Mouse (Mus musculus): ENCODE measurements around the gene Olfr1477. TPM values are rescaled to one million over a fixed set of nuclear protein-coding genes. Genes with fewer than 3 reads are reported as not detected.

Gene Olfr1477
- polyA plus RNA-seq (2012; rRNA removed; ENCODE audit: low replicate concordance): not detected in 2 replicates

GRCm38 (mm10) chr19:13500246-13500645, at the start of gene Olfr1477:
Gene Olfr1477, plus strand, starts transcription at chr19:13500546.

GRCm38 (mm10) chr19:13455986-13456385, 44.4 kb upstream of the Olfr1477 start, which contains the start of gene Olfr1472:
Gene Olfr1472, minus strand, starts transcription at chr19:13456086.

GRCm38 (mm10) chr19:13469265-13469664, 31.1 kb upstream of the Olfr1477 start, which contains the start of gene Olfr1474:
Gene Olfr1474, plus strand, starts transcription at chr19:13469565.

GRCm38 (mm10) chr19:13480096-13480495, 20.2 kb upstream of the Olfr1477 start, which contains the start of gene Olfr1475:
Gene Olfr1475, minus strand, starts transcription at chr19:13480196.

GRCm38 (mm10) chr19:13527613-13528012, 27.3 kb downstream of the Olfr1477 start, which contains the start of gene Olfr1480:
Gene Olfr1480, plus strand, starts transcription at chr19:13527913.

Other genes starting within 250 kb of the Olfr1477 start
- gene Olfr1465, start 185.0 kb upstream of the Olfr1477 start, polyA plus RNA-seq (2012; rRNA removed; ENCODE audit: low replicate concordance): not detected in 2 replicates
- not detected in 2 replicates for gene Olfr1466, start 161.7 kb upstream of the Olfr1477 start, polyA plus RNA-seq (2012; rRNA removed; ENCODE audit: low replicate concordance)
- not detected in 2 replicates for gene Olfr1467, start 138.3 kb upstream of the Olfr1477 start, polyA plus RNA-seq (2012; rRNA removed; ENCODE audit: low replicate concordance)
- gene Olfr1469, start 92.7 kb upstream of the Olfr1477 start, polyA plus RNA-seq (2012; rRNA removed; ENCODE audit: low replicate concordance): not detected in 2 replicates
- gene Olfr1471, start 57.1 kb upstream of the Olfr1477 start, polyA plus RNA-seq (2012; rRNA removed; ENCODE audit: low replicate concordance): not detected in 2 replicates
- not detected in 2 replicates for gene Olfr1472, start 44.5 kb upstream of the Olfr1477 start, polyA plus RNA-seq (2012; rRNA removed; ENCODE audit: low replicate concordance)
- not detected in 2 replicates for gene Olfr1474, start 31.0 kb upstream of the Olfr1477 start, polyA plus RNA-seq (2012; rRNA removed; ENCODE audit: low replicate concordance)
- not detected in 2 replicates for gene Olfr1475, start 20.4 kb upstream of the Olfr1477 start, polyA plus RNA-seq (2012; rRNA removed; ENCODE audit: low replicate concordance)
- gene Olfr1480, start 27.4 kb downstream of the Olfr1477 start, polyA plus RNA-seq (2012; rRNA removed; ENCODE audit: low replicate concordance): not detected in 2 replicates
- not detected in 2 replicates for gene Olfr1484, start 83.0 kb downstream of the Olfr1477 start, polyA plus RNA-seq (2012; rRNA removed; ENCODE audit: low replicate concordance)
- not detected in 2 replicates for gene Olfr1487, start 116.8 kb downstream of the Olfr1477 start, polyA plus RNA-seq (2012; rRNA removed; ENCODE audit: low replicate concordance)
- gene Olfr1489, start 131.1 kb downstream of the Olfr1477 start, polyA plus RNA-seq (2012; rRNA removed; ENCODE audit: low replicate concordance): not detected in 2 replicates
- not detected in 2 replicates for gene Olfr1490, start 150.5 kb downstream of the Olfr1477 start, polyA plus RNA-seq (2012; rRNA removed; ENCODE audit: low replicate concordance)
- not detected in 2 replicates for gene Olfr1491, start 196.7 kb downstream of the Olfr1477 start, polyA plus RNA-seq (2012; rRNA removed; ENCODE audit: low replicate concordance)
- gene Olfr1493-ps1, start 222.7 kb downstream of the Olfr1477 start, polyA plus RNA-seq (2012; rRNA removed; ENCODE audit: low replicate concordance): not detected in 2 replicates
- not detected in 2 replicates for gene Olfr1494, start 239.2 kb downstream of the Olfr1477 start, polyA plus RNA-seq (2012; rRNA removed; ENCODE audit: low replicate concordance)

All from mammary gland, adult 2 months (tissue).